Mouse (Mus musculus): Measurements from ENCODE around the gene Mapk8ip2.

- TF ChIP-seq HCFC1 (IDR thresholded peaks at IDR 0.05; ENCODE audit: low read depth, low read length) (no peak), SIN3A (IDR thresholded peaks at IDR 0.05; ENCODE audit: low read length) (no peak), RAD21 (IDR thresholded peaks at IDR 0.05; ENCODE audit: low read depth, low read length) (no peak), GABPA (IDR thresholded peaks at IDR 0.05; ENCODE audit: low read depth, low read length) (no peak), E2F4 (IDR thresholded peaks at IDR 0.05; ENCODE audit: borderline replicate concordance, low read depth, low read length) (no peak), ZMIZ1 (IDR thresholded peaks at IDR 0.05; ENCODE audit: low read depth, low read length) (no peak), NRF1 (IDR thresholded peaks at IDR 0.05; ENCODE audit: insufficient read depth, low read depth, low read length, poor library complexity, severe bottlenecking) (no peak), POLR2A (IDR thresholded peaks at IDR 0.05; ENCODE audit: control insufficient read depth in 1 of 2, insufficient read depth in 1 of 2, low read depth in 1 of 2, low read length in 2 of 2, poor library complexity in 1 of 2) (no peak), ETS1 (IDR thresholded peaks at IDR 0.05; ENCODE audit: low read depth, low read length) (no peak)
Observed at GRCm38 (mm10) chr15:89475293-89475600, 21.5 kb downstream of the Mapk8ip2 start.
